Mouse (Mus musculus) embryonic facial prominence, embryonic 12.5 days (tissue): Measurements from ENCODE around the gene Shld1. TPM values are rescaled to one million over a fixed set of nuclear protein-coding genes. Genes with fewer than 3 reads are reported as not detected.

Experiments
- ATAC-seq: fragments of 200-750 bp; cut with Nextera tagmentation; 2 replicates; pipeline ENCODE4 v1.8.0; 2017; ENCODE audit not compliant: insufficient number of reproducible peaks, insufficient read depth, low FRiP score, low TSS enrichment
- H3K27ac ChIP-seq: fragments of 300-500 bp; sonication (generic); 2 replicates; pipeline ENCODE4 v1.5.1; 2016; ENCODE audit warnings: mild to moderate bottlenecking
- H3K27me3 ChIP-seq: fragments of 300-500 bp; sonication (generic); 2 replicates; pipeline ENCODE4 v1.6.1; 2016; ENCODE audit warnings: mild to moderate bottlenecking, moderate library complexity
- H3K36me3 ChIP-seq: fragments of 300-500 bp; sonication (generic); 2 replicates; pipeline ENCODE4 v1.6.1; 2016; ENCODE audit warnings: mild to moderate bottlenecking
- H3K4me1 ChIP-seq: fragments of 300-500 bp; sonication (generic); 2 replicates; pipeline ENCODE4 v1.6.1; 2016
- H3K4me2 ChIP-seq: fragments of 300-500 bp; sonication (generic); replicated peaks from 2 replicates; pipeline ENCODE4 v1.6.1; 2016; ENCODE audit warnings: mild to moderate bottlenecking, moderate library complexity
- H3K4me3 ChIP-seq: fragments of 300-500 bp; sonication (generic); 2 replicates; pipeline ENCODE4 v1.5.1; 2016; ENCODE audit warnings: mild to moderate bottlenecking
- H3K9ac ChIP-seq: fragments of 300-500 bp; sonication (generic); 2 replicates; pipeline ENCODE4 v1.6.1; 2016; ENCODE audit warnings: mild to moderate bottlenecking, moderate library complexity
- H3K9me3 ChIP-seq: fragments of 300-500 bp; sonication (generic); 2 replicates; pipeline ENCODE4 v1.6.1; 2016; ENCODE audit warnings: mild to moderate bottlenecking, moderate library complexity
- WGBS: fragments of 180-500 bp; shearing (Covaris S2); methylation state at CpG from one replicate; pipeline ENCODE4 v1.1.7; 2016; 5-methylcytosine and 5-hydroxymethylcytosine counted together
- polyA plus RNA-seq: library from polyadenylated mRNA; unstranded; fragments of >200 nt; fragmentation: Nextera tagmentation; extraction: Ambion mirVana; gene quantifications from 2 replicates; pipeline ENCODE4 v1.2.1, GENCODE M21; 2016

The Shld1 gene
- polyA plus RNA-seq, 1 experiment from 2014 or later: 14.3 TPM

DNA sequence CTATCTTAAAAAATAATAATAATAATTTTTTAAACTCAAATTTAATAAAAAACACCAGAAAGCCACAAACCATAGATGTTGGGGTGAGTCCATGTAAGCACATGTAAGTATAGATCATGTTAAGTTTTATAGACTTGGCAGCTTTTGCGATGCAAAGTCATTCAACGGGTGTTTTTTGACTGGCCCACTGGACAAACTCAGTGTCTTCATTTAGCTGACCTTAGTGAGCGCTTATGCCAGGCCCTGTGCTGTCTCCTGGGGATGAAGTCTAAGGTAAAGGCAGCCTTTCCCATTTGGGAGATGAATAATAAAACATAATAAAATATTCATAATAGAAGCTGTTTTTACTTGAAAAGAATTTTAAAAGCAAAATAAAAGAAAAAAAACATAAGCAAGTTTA is 28.2 kb downstream of the Shld1 start:
- no peaks in the 10 kb centered on the region for H3K4me1 ChIP-seq
- H3K27me3 ChIP-seq: no peaks in the 10 kb centered on the region
- H3K36me3 ChIP-seq: no peaks in the 10 kb centered on the region
- no peaks in the 10 kb centered on the region for H3K9me3 ChIP-seq
- no peak overlapping the region for H3K27ac ChIP-seq
- WGBS: 94% methylated on average over 3 of the region's 3 CpGs
- no peak overlapping the region for H3K9ac ChIP-seq
- H3K4me3 ChIP-seq: no peak overlapping the region
- no peak for ATAC-seq
- no peak overlapping the region for H3K4me2 ChIP-seq

- Histone ChIP-seq H3K4me2 (no peak overlapping the region), H3K4me3 (no peak overlapping the region), H3K27ac (no peak overlapping the region), H3K36me3 (no peaks in the 10 kb centered on the region), H3K9ac (no peak overlapping the region), H3K4me1 (no peaks in the 10 kb centered on the region), H3K27me3 (no peaks in the 10 kb centered on the region), H3K9me3 (no peaks in the 10 kb centered on the region)
- 71% methylated on average over 12 of the region's 12 CpGs for WGBS
- no peak for ATAC-seq
Observed at GRCm38 (mm10) chr2:132715421-132716070, 28.8 kb downstream of the Shld1 start.

DNA sequence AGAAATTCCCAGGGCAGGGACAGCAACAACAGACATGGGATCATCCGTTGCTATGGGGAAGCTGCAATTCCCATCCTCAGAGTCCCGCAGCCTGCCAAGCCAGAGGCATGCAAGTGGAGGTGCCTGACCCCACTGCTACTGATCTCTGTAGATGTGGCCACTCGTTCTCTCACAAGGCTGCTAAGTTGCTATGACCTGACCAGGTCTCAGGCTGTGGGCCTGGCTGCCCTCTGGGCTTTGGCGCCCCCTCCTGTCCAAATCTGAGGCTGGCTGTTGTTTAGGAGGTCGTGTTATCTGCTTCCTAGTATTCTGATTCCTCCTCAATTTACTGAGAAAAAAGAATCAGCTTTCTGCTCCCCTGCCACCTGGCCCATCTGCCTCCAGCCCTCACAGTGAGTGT is 29.4 kb downstream of the Shld1 start:
- no peak overlapping the region for H3K4me3 ChIP-seq
- WGBS: 36% methylated on average over 5 of the region's 5 CpGs
- ATAC-seq: 0 out of 2 replicates have a peak, but pooled peaks have one; percentile 52
- H3K27ac ChIP-seq: no peak overlapping the region
- H3K9me3 ChIP-seq: no peaks in the 10 kb centered on the region
- no peaks in the 10 kb centered on the region for H3K27me3 ChIP-seq
- no peaks in the 10 kb centered on the region for H3K36me3 ChIP-seq
- no peak overlapping the region for H3K4me2 ChIP-seq
- H3K4me1 ChIP-seq: no peaks in the 10 kb centered on the region
- no peak overlapping the region for H3K9ac ChIP-seq

DNA sequence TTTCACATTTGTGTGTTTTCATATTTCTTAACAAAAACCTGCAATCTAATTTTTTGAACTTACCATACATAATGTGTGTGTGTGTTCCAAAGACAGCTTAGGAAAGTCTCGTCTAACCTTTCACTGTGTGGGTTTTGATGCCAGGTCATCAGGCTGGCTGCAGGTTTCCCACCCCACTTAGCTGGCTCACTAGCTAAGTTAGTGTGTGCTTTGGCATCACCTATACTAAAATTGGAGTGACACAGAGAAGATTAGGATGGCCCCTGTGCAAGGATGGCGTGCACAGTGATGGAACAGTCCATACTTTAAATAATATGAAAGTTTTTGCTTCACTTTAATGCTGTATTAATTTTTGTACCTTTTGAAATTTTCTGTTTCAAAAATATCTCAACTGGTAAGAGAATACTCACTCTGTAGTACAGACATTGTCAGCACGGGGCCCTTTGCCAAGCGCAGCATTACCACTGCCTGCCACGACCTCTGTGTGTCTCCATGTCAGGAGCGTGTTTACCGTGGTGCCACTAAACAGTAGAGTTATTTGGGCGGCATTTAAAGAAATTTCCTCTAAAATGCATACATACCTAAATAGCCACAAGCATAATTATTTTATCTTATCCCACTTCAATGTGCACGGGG is 30.3 kb downstream of the Shld1 start:
- no peak for ATAC-seq

DNA sequence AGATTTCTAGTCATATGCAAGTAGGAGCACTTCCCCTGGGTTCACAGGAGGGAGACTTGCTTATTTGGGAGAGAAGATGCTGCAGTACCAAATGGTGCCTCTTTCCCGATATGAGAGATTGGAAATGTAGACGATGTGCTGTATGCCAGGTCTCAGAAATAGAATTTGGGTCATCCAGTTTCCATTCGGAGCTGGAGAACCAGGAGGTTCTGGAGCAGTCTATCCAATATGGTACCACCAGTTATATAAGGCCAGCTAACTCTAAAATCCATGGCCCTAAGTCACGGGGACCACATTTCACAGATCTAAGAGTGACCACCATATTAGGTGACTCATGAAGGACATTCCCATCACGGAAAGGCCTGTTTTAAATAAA is 30.8 kb downstream of the Shld1 start:
- no peaks in the 10 kb centered on the region for H3K27me3 ChIP-seq
- no peaks in the 10 kb centered on the region for H3K4me1 ChIP-seq
- H3K9ac ChIP-seq: no peak overlapping the region
- H3K9me3 ChIP-seq: no peaks in the 10 kb centered on the region
- no peaks in the 10 kb centered on the region for H3K36me3 ChIP-seq
- 88% methylated on average over 5 of the region's 5 CpGs for WGBS
- no peak overlapping the region for H3K4me2 ChIP-seq
- no peak for ATAC-seq
- no peak overlapping the region for H3K4me3 ChIP-seq
- H3K27ac ChIP-seq: no peak overlapping the region

More for the DNA sequence above, 30.3 kb downstream of the Shld1 start:
- WGBS: 93% methylated on average over 9 of the region's 9 CpGs
- H3K4me1 ChIP-seq: no peaks in the 10 kb centered on the region
- no peaks in the 10 kb centered on the region for H3K9me3 ChIP-seq
- H3K4me3 ChIP-seq: no peak overlapping the region
- H3K27me3 ChIP-seq: no peaks in the 10 kb centered on the region
- H3K36me3 ChIP-seq: no peaks in the 10 kb centered on the region
- H3K9ac ChIP-seq: no peak overlapping the region
- H3K4me2 ChIP-seq: no peak overlapping the region
- no peak overlapping the region for H3K27ac ChIP-seq

DNA sequence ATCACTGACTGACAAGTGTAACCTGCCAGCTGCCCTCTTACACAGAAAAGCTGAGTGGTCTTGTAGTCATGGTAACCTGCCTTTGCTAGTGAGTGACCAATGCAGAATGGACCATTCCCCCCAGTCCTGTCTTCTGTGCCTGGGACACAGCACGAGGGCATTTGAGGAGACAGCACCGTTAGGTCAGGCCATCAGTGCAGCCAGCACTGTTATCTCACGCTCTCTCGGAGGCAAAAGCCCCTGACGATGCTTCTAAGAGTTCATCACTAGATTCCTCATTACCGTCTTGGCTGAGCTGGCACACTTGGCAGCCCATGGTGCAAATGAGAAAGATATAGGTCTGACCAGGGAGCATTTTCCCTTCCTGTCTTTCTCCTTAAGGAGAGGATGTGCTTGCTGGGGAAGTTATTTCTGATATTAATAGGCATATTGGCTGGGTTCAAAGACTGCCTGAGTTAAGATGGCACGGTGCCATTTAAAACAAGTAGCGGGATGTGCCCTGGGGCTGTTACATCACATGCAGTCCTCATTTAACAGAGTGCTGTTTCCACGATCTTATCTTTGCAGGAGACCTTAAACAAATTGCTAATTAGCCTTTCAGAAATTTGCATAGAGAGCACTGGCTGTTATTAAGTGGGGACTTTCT is 34.3 kb downstream of the Shld1 start:
- ATAC-seq: no peak
- Histone ChIP-seq H3K9ac (no peak overlapping the region), H3K4me1 (no peaks in the 10 kb centered on the region), H3K27ac (no peak overlapping the region), H3K9me3 (no peaks in the 10 kb centered on the region), H3K27me3 (no peaks in the 10 kb centered on the region), H3K4me3 (no peak overlapping the region), H3K36me3 (no peaks in the 10 kb centered on the region), H3K4me2 (no peak overlapping the region)
- 74% methylated on average over 9 of the region's 9 CpGs for WGBS

DNA sequence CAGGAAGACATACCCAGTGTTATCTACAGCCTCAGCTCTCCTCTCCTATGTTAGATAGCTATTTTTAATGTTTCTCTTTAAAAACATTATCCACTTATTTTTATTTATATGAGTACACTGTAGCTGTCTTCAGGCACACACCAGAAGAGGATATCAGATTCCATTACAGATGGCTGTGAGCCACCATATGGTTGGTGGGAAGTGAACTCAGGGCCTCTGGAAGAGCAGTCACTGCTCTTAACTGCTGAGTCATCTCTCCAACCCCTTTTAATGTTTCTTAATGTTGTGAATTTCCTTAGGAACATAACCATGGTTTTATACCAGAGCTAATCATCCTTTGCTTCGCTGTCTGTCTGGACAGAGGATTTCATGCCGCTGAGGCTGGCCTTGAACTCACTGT is 35.1 kb downstream of the Shld1 start:
- no peaks in the 10 kb centered on the region for H3K4me1 ChIP-seq
- no peak for ATAC-seq
- H3K27me3 ChIP-seq: no peaks in the 10 kb centered on the region
- 96% methylated on average over 2 of the region's 2 CpGs for WGBS
- H3K4me3 ChIP-seq: no peak overlapping the region
- H3K9ac ChIP-seq: no peak overlapping the region
- H3K36me3 ChIP-seq: no peaks in the 10 kb centered on the region
- no peak overlapping the region for H3K27ac ChIP-seq
- H3K9me3 ChIP-seq: no peaks in the 10 kb centered on the region
- H3K4me2 ChIP-seq: no peak overlapping the region

GRCm38 (mm10) chr2:132723958-132724431 is 37.3 kb downstream of the Shld1 start:
- no peak overlapping the region for H3K4me2 ChIP-seq
- H3K4me1 ChIP-seq: no peaks in the 10 kb centered on the region
- no peak overlapping the region for H3K4me3 ChIP-seq
- no peak overlapping the region for H3K9ac ChIP-seq
- WGBS: 82% methylated on average over 5 of the region's 5 CpGs
- no peaks in the 10 kb centered on the region for H3K9me3 ChIP-seq
- no peaks in the 10 kb centered on the region for H3K36me3 ChIP-seq
- no peak for ATAC-seq
- no peaks in the 10 kb centered on the region for H3K27me3 ChIP-seq
- no peak overlapping the region for H3K27ac ChIP-seq

- no peak overlapping the region for H3K27ac ChIP-seq
- H3K4me2 ChIP-seq: no peak overlapping the region
- H3K9me3 ChIP-seq: no peaks in the 10 kb centered on the region
- H3K4me3 ChIP-seq: no peak overlapping the region
- H3K4me1 ChIP-seq: no peaks in the 10 kb centered on the region
- no peak overlapping the region for H3K9ac ChIP-seq
- H3K27me3 ChIP-seq: no peaks in the 10 kb centered on the region
- 93% methylated on average over 7 of the region's 7 CpGs for WGBS
- no peak for ATAC-seq
- no peaks in the 10 kb centered on the region for H3K36me3 ChIP-seq
Observed at GRCm38 (mm10) chr2:132724561-132724960, 37.8 kb downstream of the Shld1 start.

- no peaks in the 10 kb centered on the region for H3K4me1 ChIP-seq
- no peak overlapping the region for H3K9ac ChIP-seq
- H3K27ac ChIP-seq: no peak overlapping the region
- ATAC-seq: no peak
- 86% methylated on average over 9 of the region's 9 CpGs for WGBS
- no peaks in the 10 kb centered on the region for H3K27me3 ChIP-seq
- no peaks in the 10 kb centered on the region for H3K9me3 ChIP-seq
- H3K36me3 ChIP-seq: no peaks in the 10 kb centered on the region
- H3K4me2 ChIP-seq: no peak overlapping the region
- H3K4me3 ChIP-seq: no peak overlapping the region
Observed at GRCm38 (mm10) chr2:132725376-132725905, 38.7 kb downstream of the Shld1 start.

GRCm38 (mm10) chr2:132726156-132726555 is 39.4 kb downstream of the Shld1 start:
- Histone ChIP-seq H3K9me3 (no peaks in the 10 kb centered on the region), H3K4me3 (no peak overlapping the region), H3K36me3 (no peaks in the 10 kb centered on the region), H3K27ac (no peak overlapping the region), H3K9ac (no peak overlapping the region), H3K4me1 (no peaks in the 10 kb centered on the region), H3K27me3 (no peaks in the 10 kb centered on the region), H3K4me2 (no peak overlapping the region)
- 87% methylated on average over 2 of the region's 2 CpGs for WGBS
- no peak for ATAC-seq

GRCm38 (mm10) chr2:132732940-132733339 is 46.2 kb downstream of the Shld1 start:
- no peaks in the 10 kb centered on the region for H3K27me3 ChIP-seq
- WGBS: 86% methylated on average over 5 of the region's 5 CpGs
- H3K4me3 ChIP-seq: no peak overlapping the region
- no peak overlapping the region for H3K9ac ChIP-seq
- ATAC-seq: no peak
- H3K9me3 ChIP-seq: no peaks in the 10 kb centered on the region
- no peaks in the 10 kb centered on the region for H3K4me1 ChIP-seq
- no peak overlapping the region for H3K27ac ChIP-seq
- H3K4me2 ChIP-seq: no peak overlapping the region
- no peaks in the 10 kb centered on the region for H3K36me3 ChIP-seq
